Mouse (Mus musculus): ENCODE results near the gene Gdf15.

- TF ChIP-seq CTCF (IDR thresholded peaks at IDR 0.05; ENCODE audit: low read depth, low read length) (no peak), POLR2A (IDR thresholded peaks at IDR 0.05; ENCODE audit: insufficient read depth, low read length) (peak; percentile 27)
Measured at GRCm38 (mm10) chr8:70630532-70631381, 1.5 kb downstream of the Gdf15 start.
